Mouse (Mus musculus) B cell, adult 67 days (primary cell): Measurements from ENCODE around the gene Per1. TPM values are rescaled to one million over a fixed set of nuclear protein-coding genes. Genes with fewer than 3 reads are reported as not detected.

Experiments used
- total RNA-seq, 2 experiments: library from RNA; stranded (reverse); gene quantifications; 4 replicates each; pipeline ENCODE4 v1.2.4; 2023

Per1 gene
- total RNA-seq = 100 to 1,000 TPM; 495 to 638 TPM

GRCm38 (mm10) chr11:69094697-69095429 is at the start of gene Per1:
TSS of gene Per1 (plus strand) at chr11:69095217.

GRCm38 (mm10) chr11:69045531-69046394 is 49.3 kb upstream of the Per1 start, which contains the start of gene Aurkb:
TSS of gene Aurkb (plus strand) at chr11:69045647.

GRCm38 (mm10) chr11:69059357-69059974 is 35.6 kb upstream of the Per1 start, which contains the start of gene Borcs6:
TSS of gene Borcs6 (plus strand) at chr11:69059717.

DNA sequence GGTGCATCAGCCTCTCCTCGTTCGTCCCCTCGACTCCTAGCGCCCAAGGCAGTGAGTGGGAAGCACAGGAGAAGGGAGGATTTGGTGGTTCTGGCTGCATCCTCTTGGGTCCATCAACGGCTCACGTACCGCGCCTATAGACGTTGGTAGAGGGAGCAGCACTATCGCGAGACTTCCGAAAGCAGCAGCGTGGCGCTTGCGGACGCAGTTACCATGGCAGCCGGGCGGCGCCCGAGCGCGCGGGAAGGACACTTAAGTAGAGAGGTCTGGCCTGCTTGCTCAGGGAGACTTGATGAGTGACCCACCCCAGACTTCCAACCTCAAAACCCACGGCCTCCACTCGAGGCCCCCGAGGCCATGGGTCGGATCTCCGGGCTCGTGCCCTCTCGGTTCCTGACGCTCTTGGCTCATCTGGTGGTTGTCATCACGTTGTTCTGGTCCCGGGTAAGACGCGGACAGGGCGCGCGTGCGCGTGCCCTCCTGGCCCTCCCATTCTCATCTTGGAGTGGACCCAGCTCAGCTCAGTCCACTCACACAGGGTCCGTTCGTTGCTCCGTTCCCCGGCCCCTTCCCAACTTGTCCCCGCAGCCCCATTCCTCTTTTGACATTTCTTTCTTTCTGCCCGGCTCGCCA is 24.3 kb upstream of the Per1 start, which contains the start of gene Tmem107:
Tmem107 (plus strand) TSS at position 217 of the 633 bp plus-strand sequence.

GRCm38 (mm10) chr11:69088103-69088855 is 6.7 kb upstream of the Per1 start, which contains the start of gene Vamp2:
TSS of gene Vamp2 (plus strand) at chr11:69088490.

GRCm38 (mm10) chr11:69120221-69121000 is 25.4 kb downstream of the Per1 start, which contains the start of gene Hes7:
TSS of gene Hes7 (plus strand) at chr11:69120404.

GRCm38 (mm10) chr11:69122336-69122951 is 27.4 kb downstream of the Per1 start, which contains the start of gene 9130213A22Rik:
TSS of gene 9130213A22Rik (minus strand) at chr11:69122589.

GRCm38 (mm10) chr11:69125852-69125918 is 30.7 kb downstream of the Per1 start, which contains the start of gene Aloxe3:
TSS of gene Aloxe3 (plus strand) at chr11:69125896.

GRCm38 (mm10) chr11:69156800-69157199 is 61.8 kb downstream of the Per1 start, which contains the start of gene Alox12b:
TSS of gene Alox12b (plus strand) at chr11:69156989.

Other genes with a start within 250 kb of the Per1 start
- gene Ndel1, start 223.4 kb upstream of the Per1 start, total RNA-seq = 10 to 100 TPM; 46.7 to 57.8 TPM
- gene Rnf222, start 206.7 kb upstream of the Per1 start, total RNA-seq = not detected
- 1,000 to 10,000 TPM; 2,344 to 2,392 TPM for gene Rpl26, start 193.6 kb upstream of the Per1 start, total RNA-seq
- not detected for gene Odf4, start 168.1 kb upstream of the Per1 start, total RNA-seq
- not detected for gene Arhgef15, start 137.7 kb upstream of the Per1 start, total RNA-seq
- gene Slc25a35, start 127.1 kb upstream of the Per1 start, total RNA-seq = 1 to 10 TPM; 3.5 to 6.0 TPM
- gene Rangrf, start 120.0 kb upstream of the Per1 start, total RNA-seq = 1 to 10 TPM; 3.9 to 6.6 TPM
- 10 to 100 TPM; 32.0 to 32.7 TPM for gene Pfas, start 86.8 kb upstream of the Per1 start, total RNA-seq
- gene Ctc1, start 79.3 kb upstream of the Per1 start, total RNA-seq = 10 to 100 TPM; 34.0 to 35.6 TPM
- gene Aurkb, start 49.6 kb upstream of the Per1 start, total RNA-seq = 1 to 10 TPM; 7.0 to 7.1 TPM
- 10 to 100 TPM; 22.2 to 22.5 TPM for gene Borcs6, start 35.5 kb upstream of the Per1 start, total RNA-seq
- 1 to 10 TPM; 1.5 to 6.3 TPM for gene Tmem107, start 24.4 kb upstream of the Per1 start, total RNA-seq
- 100 to 1,000 TPM; 510 to 518 TPM for gene Vamp2, start 6.7 kb upstream of the Per1 start, total RNA-seq
- under 1 TPM in 1 of 2 experiments, not detected in 1; 0.30 TPM for gene Hes7, start 25.2 kb downstream of the Per1 start, total RNA-seq
- gene 9130213A22Rik, start 27.4 kb downstream of the Per1 start, total RNA-seq = not detected
- 1 to 10 TPM in 1 of 2 experiments, under 1 TPM in 1; 0.83 to 1.1 TPM for gene Aloxe3, start 30.7 kb downstream of the Per1 start, total RNA-seq
- gene Alox12b, start 61.8 kb downstream of the Per1 start, total RNA-seq = not detected
- under 1 TPM in 1 of 2 experiments, not detected in 1; 0.21 TPM for gene Alox8, start 102.6 kb downstream of the Per1 start, total RNA-seq
- gene Gucy2e, start 141.8 kb downstream of the Per1 start, total RNA-seq = not detected
- gene Cntrob, start 228.6 kb downstream of the Per1 start, total RNA-seq = 10 to 100 TPM; 34.5 to 41.4 TPM
- 10 to 100 TPM; 42.6 to 46.5 TPM for gene Trappc1, start 228.8 kb downstream of the Per1 start, total RNA-seq
- 1 to 10 TPM; 2.7 to 4.5 TPM for gene Kcnab3, start 231.0 kb downstream of the Per1 start, total RNA-seq
- gene Rnf227, start 245.2 kb downstream of the Per1 start, total RNA-seq = 1 to 10 TPM; 1.8 to 2.2 TPM